In the genomic region with DNA sequence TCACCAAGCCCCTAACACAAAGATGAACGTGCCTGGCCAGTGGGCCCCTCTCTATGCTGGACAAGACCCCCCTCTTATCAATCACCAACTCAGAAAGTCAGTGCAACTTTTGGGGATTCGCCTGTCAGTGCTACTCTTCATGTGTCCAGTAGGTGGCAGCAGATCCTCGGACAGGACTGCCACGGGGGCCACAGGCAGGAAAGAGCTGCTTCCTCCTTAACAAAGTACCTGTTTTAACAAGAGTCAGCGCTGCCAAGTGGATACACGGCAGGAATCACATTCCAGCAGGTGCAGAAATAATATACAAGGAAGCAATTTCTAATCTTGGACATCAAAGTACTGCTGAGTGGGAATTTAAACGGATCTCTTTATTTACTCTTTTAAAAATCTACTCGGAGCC, we compare ENCODE assay signal across 9 mouse cellular contexts.
DNase-seq lines count a peak whose midpoint lies in the region; TF ChIP-seq lines count a peak whose summit lies in the region.
"Had no signal": no experiment of that assay in that cellular context is flagged by ENCODE, and none has a peak within 500 bp of the region (broad histone marks: within the 10 kb centered on the region; RNA-seq: fewer than 3 reads in every experiment).

No protein-coding gene starts in this region.

- peaks cover 9% of the 10 kb centered on the region for H3K4me1 ChIP-seq in E14TG2a.4 (replicated peaks; ENCODE audit: low read depth, low read length)
- H3K4me1 ChIP-seq in cortical plate, adult 2 months (ENCODE audit: control insufficient read depth, insufficient read depth, low read length) = no peaks in the 10 kb centered on the region
- H3K4me1 ChIP-seq: limb, embryonic 12.5 days had no signal

- DNase-seq in adipocyte (ENCODE audit: low spot score) = peak; percentile 51
- peak; percentile 8 to 15 for DNase-seq in heart, adult 9 months (ENCODE audit: low spot score in 2 of 2)
- DNase-seq in layer of hippocampus, adult 8-10 months (ENCODE audit: low spot score in 2 of 2) = peak; percentile 39 to 56
- DNase-seq in lung, postnatal 4 days = peak; percentile 65 to 78
- DNase-seq in right cerebral cortex, postnatal 10 days (ENCODE audit: low spot score in 2 of 2) = peak; percentile 63 to 76
- DNase-seq in urinary bladder, postnatal 25 days (ENCODE audit: low spot score) = peak; percentile 64

- H3K27me3 ChIP-seq in E14TG2a.4 (ENCODE audit: insufficient read depth, low read length) = peaks cover 35% of the 10 kb centered on the region

- H3K36me3 ChIP-seq in E14TG2a.4 (ENCODE audit: insufficient read depth, low read length) = no peaks in the 10 kb centered on the region
- H3K36me3 ChIP-seq: limb, embryonic 12.5 days had no signal

- H3K27ac ChIP-seq in cortical plate, adult 2 months (ENCODE audit: insufficient read depth, low read length) = no peak overlapping the region
- H3K27ac ChIP-seq: limb, embryonic 12.5 days had no signal

- no peak overlapping the region for H3K4me3 ChIP-seq in E14TG2a.4 (replicated peaks; ENCODE audit: low read length)
- H3K4me3 ChIP-seq in cortical plate, adult 2 months (ENCODE audit: insufficient read depth, low read length) = no peak overlapping the region
- H3K4me3 ChIP-seq: limb, embryonic 12.5 days had no signal

- TF ChIP-seq POLR2A in cortical plate, adult 2 months (IDR thresholded peaks at IDR 0.05; ENCODE audit: extremely low read depth, insufficient read depth, low read length) = no peak

- TF ChIP-seq CTCF in E14TG2a.4 (conservative IDR thresholded peaks at IDR 0.05; ENCODE audit: low read length) = peak; percentile 86
- peak; percentile 98 for TF ChIP-seq CTCF in cortical plate, adult 2 months (IDR thresholded peaks at IDR 0.05; ENCODE audit: extremely low read depth, insufficient read depth, low read length)

- no peaks in the 10 kb centered on the region for H3K9me3 ChIP-seq in E14TG2a.4 (ENCODE audit: low read length)
- H3K9me3 ChIP-seq: limb, embryonic 12.5 days had no signal

Comparison
In these comparisons a context has a peak if more than half of its experiments do, and no peak if none do; other contexts are left out.
1. DNase-seq: peak in every context shown above with its lines; median percentile 72 in lung, postnatal 4 days; 70 in right cerebral cortex, postnatal 10 days; 64 in urinary bladder, postnatal 25 days; 51 in adipocyte; 48 in layer of hippocampus, adult 8-10 months; 12 in heart, adult 9 months.